Mouse (Mus musculus): ENCODE measurements around the gene Itpkb. TPM values are rescaled to one million over a fixed set of nuclear protein-coding genes. Genes with fewer than 3 reads are reported as not detected.

The Itpkb gene
- polyA plus RNA-seq, 1 experiment from 2014 or later: 8.3 TPM

GRCm38 (mm10) chr1:180419059-180419458 lies 88.8 kb downstream of the Itpkb start:
- no peaks in the 10 kb centered on the region for H3K27me3 ChIP-seq (ENCODE audit: insufficient read depth, low read length)
- H3K4me2 ChIP-seq (replicated peaks; ENCODE audit: low read depth, low read length): no peak overlapping the region
- ATAC-seq (ENCODE audit: low FRiP score, low TSS enrichment): no peak
- no peak overlapping the region for H3K9ac ChIP-seq (replicated peaks; ENCODE audit: low read length)
- no peak overlapping the region for H3K4me3 ChIP-seq (ENCODE audit: low read length)
- no peaks in the 10 kb centered on the region for H3K9me3 ChIP-seq (ENCODE audit: low read length)
- H3K27ac ChIP-seq (ENCODE audit: low read length): no peak overlapping the region
- H3K36me3 ChIP-seq (ENCODE audit: insufficient read depth, low read length): peaks cover 17% of the 10 kb centered on the region; the same call in 1 of the 2 replicates
- 86% methylated on average over 2 of the region's 2 CpGs for WGBS
- H3K4me1 ChIP-seq (ENCODE audit: insufficient read depth, low read length): peaks cover 42% of the 10 kb centered on the region

GRCm38 (mm10) chr1:180420496-180421164 lies 90.3 kb downstream of the Itpkb start:
- Histone ChIP-seq H3K9ac (replicated peaks; ENCODE audit: low read length) (no peak overlapping the region), H3K9me3 (ENCODE audit: low read length) (no peaks in the 10 kb centered on the region), H3K4me2 (replicated peaks; ENCODE audit: low read depth, low read length) (no peak overlapping the region), H3K27me3 (ENCODE audit: insufficient read depth, low read length) (no peaks in the 10 kb centered on the region), H3K4me3 (ENCODE audit: low read length) (no peak overlapping the region), H3K27ac (ENCODE audit: low read length) (no peak overlapping the region), H3K4me1 (ENCODE audit: insufficient read depth, low read length) (peaks cover 42% of the 10 kb centered on the region), H3K36me3 (ENCODE audit: insufficient read depth, low read length) (peaks cover 17% of the 10 kb centered on the region; the same call in 1 of the 2 replicates)
- ATAC-seq (ENCODE audit: low FRiP score, low TSS enrichment): peak; percentile 57; the same call in 1 of the 2 replicates
- WGBS: 35% methylated on average over 8 of the region's 8 CpGs

- 53% methylated on average over 25 of the region's 25 CpGs for WGBS
- ATAC-seq (ENCODE audit: low FRiP score, low TSS enrichment): 0 out of 2 replicates have a peak, but pooled peaks have one; percentile 9
- Histone ChIP-seq H3K27me3 (ENCODE audit: insufficient read depth, low read length) (no peaks in the 10 kb centered on the region), H3K4me3 (ENCODE audit: low read length) (no peak overlapping the region), H3K9ac (replicated peaks; ENCODE audit: low read length) (no peak overlapping the region), H3K4me1 (ENCODE audit: insufficient read depth, low read length) (peaks cover 38% of the 10 kb centered on the region), H3K36me3 (ENCODE audit: insufficient read depth, low read length) (peaks cover 17% of the 10 kb centered on the region; the same call in 1 of the 2 replicates), H3K4me2 (replicated peaks; ENCODE audit: low read depth, low read length) (no peak overlapping the region), H3K27ac (ENCODE audit: low read length) (no peak overlapping the region; the same call in 1 of the 2 replicates), H3K9me3 (ENCODE audit: low read length) (no peaks in the 10 kb centered on the region)
Measured at GRCm38 (mm10) chr1:180421165-180421909, 91.1 kb downstream of the Itpkb start.

GRCm38 (mm10) chr1:180422076-180422828 lies 92.0 kb downstream of the Itpkb start:
- H3K4me2 ChIP-seq (replicated peaks; ENCODE audit: low read depth, low read length): no peak overlapping the region
- no peaks in the 10 kb centered on the region for H3K27me3 ChIP-seq (ENCODE audit: insufficient read depth, low read length)
- H3K4me1 ChIP-seq (ENCODE audit: insufficient read depth, low read length): peaks cover 30% of the 10 kb centered on the region
- H3K4me3 ChIP-seq (ENCODE audit: low read length): no peak overlapping the region
- peak overlapping the region; percentile 23; the same call in 1 of the 2 replicates for H3K9ac ChIP-seq (replicated peaks; ENCODE audit: low read length)
- peak; percentile 14 for ATAC-seq (ENCODE audit: low FRiP score, low TSS enrichment)
- peaks cover 17% of the 10 kb centered on the region; the same call in 1 of the 2 replicates for H3K36me3 ChIP-seq (ENCODE audit: insufficient read depth, low read length)
- H3K27ac ChIP-seq (ENCODE audit: low read length): no peak overlapping the region
- H3K9me3 ChIP-seq (ENCODE audit: low read length): no peaks in the 10 kb centered on the region
- 25% methylated on average over 11 of the region's 11 CpGs for WGBS

GRCm38 (mm10) chr1:180423008-180423639 lies 92.8 kb downstream of the Itpkb start:
- Histone ChIP-seq H3K9ac (replicated peaks; ENCODE audit: low read length) (no peak overlapping the region), H3K9me3 (ENCODE audit: low read length) (no peaks in the 10 kb centered on the region), H3K27me3 (ENCODE audit: insufficient read depth, low read length) (no peaks in the 10 kb centered on the region), H3K4me1 (ENCODE audit: insufficient read depth, low read length) (peaks cover 32% of the 10 kb centered on the region), H3K36me3 (ENCODE audit: insufficient read depth, low read length) (peaks cover 11% of the 10 kb centered on the region; the same call in 1 of the 2 replicates), H3K4me3 (ENCODE audit: low read length) (no peak overlapping the region), H3K4me2 (replicated peaks; ENCODE audit: low read depth, low read length) (no peak overlapping the region), H3K27ac (ENCODE audit: low read length) (no peak overlapping the region)
- WGBS: 45% methylated on average over 16 of the region's 16 CpGs
- ATAC-seq (ENCODE audit: low FRiP score, low TSS enrichment): no peak

GRCm38 (mm10) chr1:180423931-180424330 lies 93.6 kb downstream of the Itpkb start:
- H3K4me1 ChIP-seq (ENCODE audit: insufficient read depth, low read length): peaks cover 33% of the 10 kb centered on the region
- no peak overlapping the region for H3K9ac ChIP-seq (replicated peaks; ENCODE audit: low read length)
- H3K9me3 ChIP-seq (ENCODE audit: low read length): no peaks in the 10 kb centered on the region
- 76% methylated on average over 3 of the region's 3 CpGs for WGBS
- no peaks in the 10 kb centered on the region for H3K27me3 ChIP-seq (ENCODE audit: insufficient read depth, low read length)
- H3K4me3 ChIP-seq (ENCODE audit: low read length): no peak overlapping the region
- H3K36me3 ChIP-seq (ENCODE audit: insufficient read depth, low read length): peaks cover 3% of the 10 kb centered on the region; the same call in 1 of the 2 replicates
- H3K4me2 ChIP-seq (replicated peaks; ENCODE audit: low read depth, low read length): no peak overlapping the region
- no peak overlapping the region for H3K27ac ChIP-seq (ENCODE audit: low read length)
- ATAC-seq (ENCODE audit: low FRiP score, low TSS enrichment): no peak

- H3K4me1 ChIP-seq (ENCODE audit: insufficient read depth, low read length): peaks cover 21% of the 10 kb centered on the region
- H3K4me2 ChIP-seq (replicated peaks; ENCODE audit: low read depth, low read length): no peak overlapping the region
- no peaks in the 10 kb centered on the region for H3K27me3 ChIP-seq (ENCODE audit: insufficient read depth, low read length)
- H3K36me3 ChIP-seq (ENCODE audit: insufficient read depth, low read length): no peaks in the 10 kb centered on the region; the same call in 1 of the 2 replicates
- no peak overlapping the region for H3K27ac ChIP-seq (ENCODE audit: low read length)
- ATAC-seq (ENCODE audit: low FRiP score, low TSS enrichment): no peak
- no peak overlapping the region for H3K4me3 ChIP-seq (ENCODE audit: low read length)
- 85% methylated on average over 6 of the region's 6 CpGs for WGBS
- no peaks in the 10 kb centered on the region for H3K9me3 ChIP-seq (ENCODE audit: low read length)
- H3K9ac ChIP-seq (replicated peaks; ENCODE audit: low read length): no peak overlapping the region
Measured at GRCm38 (mm10) chr1:180426405-180426804, 96.1 kb downstream of the Itpkb start.

- ATAC-seq (ENCODE audit: low FRiP score, low TSS enrichment): no peak
- WGBS: 48% methylated on average over 10 of the region's 10 CpGs
- no peaks in the 10 kb centered on the region for H3K9me3 ChIP-seq (ENCODE audit: low read length)
- H3K4me1 ChIP-seq (ENCODE audit: insufficient read depth, low read length): peaks cover 10% of the 10 kb centered on the region
- no peaks in the 10 kb centered on the region for H3K27me3 ChIP-seq (ENCODE audit: insufficient read depth, low read length)
- no peak overlapping the region for H3K27ac ChIP-seq (ENCODE audit: low read length)
- H3K9ac ChIP-seq (replicated peaks; ENCODE audit: low read length): no peak overlapping the region; the same call in 1 of the 2 replicates
- H3K36me3 ChIP-seq (ENCODE audit: insufficient read depth, low read length): no peaks in the 10 kb centered on the region; the same call in 1 of the 2 replicates
- no peak overlapping the region for H3K4me3 ChIP-seq (ENCODE audit: low read length)
- H3K4me2 ChIP-seq (replicated peaks; ENCODE audit: low read depth, low read length): no peak overlapping the region
Measured at GRCm38 (mm10) chr1:180427685-180428084, 97.4 kb downstream of the Itpkb start.

- no peak for ATAC-seq (ENCODE audit: low FRiP score, low TSS enrichment)
- Histone ChIP-seq H3K36me3 (ENCODE audit: insufficient read depth, low read length) (no peaks in the 10 kb centered on the region; the same call in 1 of the 2 replicates), H3K4me1 (ENCODE audit: insufficient read depth, low read length) (peaks cover 10% of the 10 kb centered on the region), H3K4me3 (ENCODE audit: low read length) (no peak overlapping the region), H3K27ac (ENCODE audit: low read length) (no peak overlapping the region), H3K27me3 (ENCODE audit: insufficient read depth, low read length) (no peaks in the 10 kb centered on the region), H3K9me3 (ENCODE audit: low read length) (no peaks in the 10 kb centered on the region), H3K9ac (replicated peaks; ENCODE audit: low read length) (no peak overlapping the region), H3K4me2 (replicated peaks; ENCODE audit: low read depth, low read length) (no peak overlapping the region)
- 22% methylated on average over 9 of the region's 9 CpGs for WGBS
Measured at GRCm38 (mm10) chr1:180428101-180428712, 97.9 kb downstream of the Itpkb start.
